Mouse (Mus musculus) myocyte (in vitro differentiated cells): ENCODE measurements around the gene Sel1l2. TPM values are rescaled to one million over a fixed set of nuclear protein-coding genes. Genes with fewer than 3 reads are reported as not detected.
A peak's percentile ranks its signal among the peaks of the same experiment; 100 is the strongest.

Experiments used
- H3K27me3 ChIP-seq: one replicate; pipeline ENCODE4 v1.6.1; 2011; ENCODE audit not compliant: control insufficient read depth, insufficient read depth, insufficient read length
- H3K36me3 ChIP-seq: one replicate; pipeline ENCODE4 v1.6.1; 2011; ENCODE audit not compliant: control insufficient read depth, insufficient read depth
- H3K4me2 ChIP-seq: one replicate; pipeline ENCODE4 v1.6.1; 2011; ENCODE audit warnings: low read depth, control low read depth
- H3K4me3 ChIP-seq: one replicate; pipeline ENCODE4 v1.5.1; 2011; ENCODE audit warnings: mild to moderate bottlenecking, control low read depth, moderate library complexity
- H3K79me2 ChIP-seq: one replicate; pipeline ENCODE4 v1.6.1; 2011; ENCODE audit not compliant: control insufficient read depth, insufficient read depth
- H3ac ChIP-seq: one replicate; pipeline ENCODE4 v1.6.1; 2011; ENCODE audit not compliant: control insufficient read depth, insufficient read length
- CEBPB ChIP-seq: IDR thresholded peaks from 2 replicates; pipeline ENCODE4 v1.6.1; 2011; ENCODE audit warnings: mild to moderate bottlenecking, moderate library complexity; ENCODE audit not compliant: poor library complexity, insufficient read depth, severe bottlenecking
- E2F4 ChIP-seq: IDR thresholded peaks from one replicate; pipeline ENCODE4 v1.6.1; 2011; ENCODE audit warnings: mild to moderate bottlenecking, control low read depth, moderate library complexity; ENCODE audit not compliant: insufficient read depth
- MAX ChIP-seq: IDR thresholded peaks from one replicate; pipeline ENCODE4 v1.6.1; 2011; ENCODE audit warnings: low read depth, mild to moderate bottlenecking, control low read depth
- MYOD1 ChIP-seq, 3 experiments: IDR thresholded peaks; one replicate each; pipeline ENCODE4 v1.6.1; 2011; ENCODE audit warnings: control low read depth in 2 of 3, low read depth in 2 of 3, mild to moderate bottlenecking in 2 of 3, moderate library complexity in 1 of 3; ENCODE audit not compliant: insufficient read length in 2 of 3, control insufficient read depth in 1 of 3
- MYOG ChIP-seq, 3 experiments: IDR thresholded peaks; one replicate each; pipeline ENCODE4 v1.6.1; 2011; ENCODE audit warnings: control low read depth in 2 of 3, low read depth in 2 of 3, mild to moderate bottlenecking in 2 of 3; ENCODE audit not compliant: insufficient read length in 2 of 3, control insufficient read depth in 1 of 3, insufficient read depth in 1 of 3
- POLR2A ChIP-seq: IDR thresholded peaks from one replicate; pipeline ENCODE4 v1.6.1; 2011; ENCODE audit warnings: low read depth, mild to moderate bottlenecking, control low read depth, moderate library complexity; ENCODE audit not compliant: insufficient read length
- POLR2AphosphoS2 ChIP-seq: IDR thresholded peaks from one replicate; pipeline ENCODE4 v1.6.1; 2011; ENCODE audit warnings: low read depth, control low read depth; ENCODE audit not compliant: insufficient read length
- REST ChIP-seq: IDR thresholded peaks from one replicate; pipeline ENCODE4 v1.6.1; 2011; ENCODE audit warnings: mild to moderate bottlenecking, control low read depth, moderate library complexity; ENCODE audit not compliant: insufficient read depth, insufficient read length
- SRF ChIP-seq: IDR thresholded peaks from one replicate; pipeline ENCODE4 v1.6.1; 2011; ENCODE audit warnings: low read depth; ENCODE audit not compliant: control insufficient read depth, insufficient read length
- TCF12 ChIP-seq: IDR thresholded peaks from one replicate; pipeline ENCODE4 v1.6.1; 2011; ENCODE audit warnings: mild to moderate bottlenecking, control low read depth; ENCODE audit not compliant: poor library complexity, insufficient read depth, severe bottlenecking
- TCF3 ChIP-seq: IDR thresholded peaks from one replicate; pipeline ENCODE4 v1.6.1; 2011; ENCODE audit warnings: low read depth, control low read depth; ENCODE audit not compliant: insufficient read length
- USF1 ChIP-seq: IDR thresholded peaks from one replicate; pipeline ENCODE4 v1.6.1; 2011; ENCODE audit warnings: low read depth, mild to moderate bottlenecking, control low read depth, moderate library complexity
- polyA plus RNA-seq: library from polyadenylated mRNA; unstranded; fragments of >200 nt; fragmentation: generic; extraction: Trizol; gene quantifications from one replicate; pipeline ENCODE4 v1.2.1, GENCODE M21; 2012; ENCODE audit warnings: missing spikeins

Gene Sel1l2
- polyA plus RNA-seq, 1 experiment = not detected

DNA sequence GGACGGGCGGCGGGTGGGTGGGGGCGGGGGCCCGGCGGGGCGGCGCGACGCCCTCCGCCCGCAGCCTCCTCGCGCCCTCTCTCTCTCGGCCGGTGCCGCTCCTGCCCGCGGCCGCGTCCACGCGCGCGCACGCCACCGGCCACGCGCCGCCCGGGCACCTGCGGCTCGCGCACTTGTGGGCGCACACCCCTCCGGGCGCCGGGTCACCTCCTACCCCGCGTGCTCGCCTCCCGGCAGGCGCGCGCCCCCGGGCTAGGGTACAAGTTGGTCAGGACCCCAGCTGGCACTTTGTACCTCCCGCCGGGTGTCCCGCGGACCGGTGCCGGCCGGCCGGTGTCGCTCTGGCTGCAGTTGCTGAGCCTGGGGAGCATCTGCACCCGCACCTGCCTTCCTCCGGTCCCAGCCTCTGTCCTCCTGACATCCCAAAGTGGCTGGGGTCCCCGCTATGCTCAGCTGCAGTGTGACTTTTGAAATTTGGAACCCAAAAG lies 6.3 kb upstream of the Sel1l2 start:
- Histone ChIP-seq H3ac (peak overlapping the region; percentile 40), H3K4me3 (no peak overlapping the region), H3K4me2 (peak overlapping the region; percentile 35), H3K79me2 (no peaks in the 10 kb centered on the region), H3K36me3 (no peaks in the 10 kb centered on the region), H3K27me3 (peaks cover 7% of the 10 kb centered on the region)
- TF ChIP-seq POLR2A (no peak), SRF (no peak)

DNA sequence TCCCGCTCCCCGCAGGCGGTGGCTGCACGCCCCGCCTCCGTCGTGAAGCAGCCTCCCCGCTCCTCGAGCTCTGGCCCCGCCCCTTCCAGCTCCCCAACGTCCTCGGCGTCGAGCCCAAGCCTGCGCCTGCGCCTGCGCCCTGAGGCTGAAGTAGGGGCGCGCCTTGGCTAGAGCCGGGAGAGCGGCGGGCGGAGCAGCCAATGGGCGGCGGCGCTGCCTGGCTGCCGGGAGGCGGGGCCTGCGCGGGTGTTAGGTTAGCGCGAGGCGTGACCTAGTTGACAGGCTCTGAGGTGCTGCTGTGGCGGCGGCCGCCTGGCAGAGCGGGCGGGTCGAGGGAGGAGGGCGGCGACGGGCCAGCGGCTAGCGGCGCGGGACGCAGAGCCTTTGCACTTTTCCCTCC lies 5.7 kb upstream of the Sel1l2 start, which contains the start of gene Macrod2:
Macrod2 (plus strand) TSS at position 131 of the 400 bp plus-strand sequence.
- Histone ChIP-seq H3ac (peak within 1 kb of the TSS; percentile 40), H3K79me2 (no peaks in the 10 kb centered on the region), H3K4me3 (no peak within 1 kb of the TSS), H3K4me2 (peak within 1 kb of the TSS; percentile 55), H3K36me3 (no peaks in the 10 kb centered on the region), H3K27me3 (peaks cover 7% of the 10 kb centered on the region)
- no peak for TF ChIP-seq REST
- no peak for TF ChIP-seq MYOD1 (IDR thresholded peaks at IDR 0.05; ENCODE audit: control insufficient read depth in 1 of 3, insufficient read length in 2 of 3, low read depth in 2 of 3)
- no peak for TF ChIP-seq TCF12
- TF ChIP-seq POLR2AphosphoS2 = no peak
- no peak for TF ChIP-seq CEBPB
- TF ChIP-seq MYOG (IDR thresholded peaks at IDR 0.05; ENCODE audit: control insufficient read depth in 1 of 3, insufficient read depth in 1 of 3, insufficient read length in 2 of 3, low read depth in 2 of 3) = no peak
- TF ChIP-seq MAX = no peak
- TF ChIP-seq POLR2A = peak; percentile 39

DNA sequence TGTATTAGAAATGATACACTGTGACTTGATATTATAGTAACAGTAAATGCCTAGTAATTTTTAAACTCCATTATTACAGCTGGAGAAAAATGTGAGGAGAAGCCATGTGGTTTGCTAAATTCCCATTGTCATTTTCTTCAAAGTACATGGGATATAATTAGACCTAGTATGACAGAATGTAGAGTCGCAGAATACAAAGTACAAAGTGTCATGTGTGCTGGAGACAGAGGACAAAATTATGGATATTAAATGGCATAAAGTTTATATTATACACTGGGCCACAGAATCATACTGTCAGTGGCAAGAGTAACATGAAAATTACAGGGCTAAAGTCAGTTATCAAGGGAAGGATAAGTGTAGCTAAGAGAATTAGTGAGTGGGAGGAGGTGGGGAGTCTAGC lies 24.7 kb downstream of the Sel1l2 start:
- H3K79me2 ChIP-seq = no peaks in the 10 kb centered on the region
- no peaks in the 10 kb centered on the region for H3K36me3 ChIP-seq
- H3K27me3 ChIP-seq = no peaks in the 10 kb centered on the region
- TF ChIP-seq POLR2AphosphoS2 (no peak), MAX (no peak), MYOD1 (IDR thresholded peaks at IDR 0.05; ENCODE audit: control insufficient read depth in 1 of 3, insufficient read length in 2 of 3, low read depth in 2 of 3) (no peak), POLR2A (no peak), TCF12 (no peak), SRF (no peak), E2F4 (no peak), REST (no peak), USF1 (no peak), TCF3 (no peak), MYOG (IDR thresholded peaks at IDR 0.05; ENCODE audit: control insufficient read depth in 1 of 3, insufficient read depth in 1 of 3, insufficient read length in 2 of 3, low read depth in 2 of 3) (no peak)
- no peak overlapping the region for H3K4me2 ChIP-seq
- H3K4me3 ChIP-seq = no peak overlapping the region
- no peak overlapping the region for H3ac ChIP-seq

DNA sequence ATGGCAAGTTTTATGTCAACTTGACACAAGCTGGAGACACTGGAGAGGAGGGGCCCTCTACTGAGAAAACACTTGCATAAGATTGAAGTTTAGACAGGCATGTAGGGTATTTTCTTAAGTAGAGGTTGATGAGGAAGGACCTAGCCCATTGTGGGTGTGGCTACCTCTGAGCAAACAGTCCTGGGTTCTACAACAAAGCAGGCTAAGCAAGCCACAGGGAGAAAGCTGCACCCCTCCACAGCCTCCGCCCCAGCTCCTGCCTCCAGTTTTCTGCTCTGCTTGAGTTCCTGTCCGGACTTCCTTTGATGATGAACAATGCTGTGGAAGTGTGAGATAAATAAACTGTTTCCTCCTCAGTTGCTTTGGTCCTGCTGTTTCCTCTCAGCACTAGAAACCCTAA lies 29.6 kb downstream of the Sel1l2 start:
- H3K79me2 ChIP-seq = no peaks in the 10 kb centered on the region
- H3ac ChIP-seq = no peak overlapping the region
- H3K4me3 ChIP-seq = no peak overlapping the region
- TF ChIP-seq TCF3 (no peak), POLR2AphosphoS2 (no peak), POLR2A (no peak), REST (no peak), E2F4 (no peak), USF1 (no peak), TCF12 (no peak), SRF (no peak), MAX (no peak), MYOD1 (IDR thresholded peaks at IDR 0.05; ENCODE audit: control insufficient read depth in 1 of 3, insufficient read length in 2 of 3, low read depth in 2 of 3) (no peak), CEBPB (no peak), MYOG (IDR thresholded peaks at IDR 0.05; ENCODE audit: control insufficient read depth in 1 of 3, insufficient read depth in 1 of 3, insufficient read length in 2 of 3, low read depth in 2 of 3) (no peak)
- H3K36me3 ChIP-seq = no peaks in the 10 kb centered on the region
- H3K27me3 ChIP-seq = no peaks in the 10 kb centered on the region
- no peak overlapping the region for H3K4me2 ChIP-seq

DNA sequence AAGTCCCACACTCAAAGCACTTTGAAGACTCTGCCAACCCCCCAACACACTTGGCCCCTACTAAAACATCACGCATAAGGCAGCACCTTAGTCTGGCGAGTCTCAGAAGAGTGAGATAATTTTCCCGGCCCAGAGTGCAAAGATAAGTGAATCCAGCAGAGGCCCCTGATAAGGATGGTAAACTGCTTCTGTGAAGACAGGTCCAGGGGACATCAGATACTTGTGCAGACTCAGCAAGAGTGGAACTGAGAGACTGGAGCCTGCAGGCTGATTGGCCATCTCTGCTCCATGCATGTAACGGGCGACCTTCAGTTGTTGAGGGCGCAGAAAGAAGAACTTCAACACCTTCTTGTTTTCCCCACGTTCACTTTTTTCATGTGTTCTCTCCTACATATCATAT lies 47.1 kb downstream of the Sel1l2 start:
- H3K36me3 ChIP-seq = no peaks in the 10 kb centered on the region

More for the DNA sequence above, 47.1 kb downstream of the Sel1l2 start:
- Histone ChIP-seq H3ac (no peak overlapping the region), H3K4me2 (no peak overlapping the region), H3K27me3 (no peaks in the 10 kb centered on the region), H3K4me3 (no peak overlapping the region), H3K79me2 (no peaks in the 10 kb centered on the region)
- TF ChIP-seq TCF12 (no peak), POLR2A (no peak), E2F4 (no peak), SRF (no peak), TCF3 (no peak), USF1 (no peak), REST (no peak), CEBPB (no peak), MYOD1 (IDR thresholded peaks at IDR 0.05; ENCODE audit: control insufficient read depth in 1 of 3, insufficient read length in 2 of 3, low read depth in 2 of 3) (no peak), MAX (no peak), MYOG (IDR thresholded peaks at IDR 0.05; ENCODE audit: control insufficient read depth in 1 of 3, insufficient read depth in 1 of 3, insufficient read length in 2 of 3, low read depth in 2 of 3) (no peak), POLR2AphosphoS2 (no peak)
